Mouse (Mus musculus) macrophage (primary cell): ENCODE results near the gene Litaf. TPM values are rescaled to one million over a fixed set of nuclear protein-coding genes. Genes with fewer than 3 reads are reported as not detected.

ENCODE experiments used
- H3K27ac ChIP-seq: fragments of 350-480 bp; formaldehyde crosslinking; 2 replicates; pipeline ENCODE4 v1.9.0; 2021
- H3K36me3 ChIP-seq: fragments of 350-480 bp; formaldehyde crosslinking; 2 replicates; pipeline ENCODE4 v1.9.0; 2021; ENCODE audit errors: inconsistent target
- H3K4me3 ChIP-seq: fragments of 350-480 bp; formaldehyde crosslinking; 2 replicates; pipeline ENCODE4 v1.9.0; 2021; ENCODE audit errors: inconsistent target
- H3K79me2 ChIP-seq: fragments of 350-480 bp; formaldehyde crosslinking; 2 replicates; pipeline ENCODE4 v1.9.0; 2021; ENCODE audit errors: inconsistent target
- WGBS: methylation state at CpG from one replicate; pipeline ENCODE4 v1.1.7; 2026; ENCODE audit warnings: inconsistent platforms; ENCODE audit not compliant: missing documents; 5-methylcytosine and 5-hydroxymethylcytosine counted together
- polyA plus RNA-seq: library from polyadenylated mRNA; stranded (reverse); fragments of 250-400 nt; gene quantifications from 3 replicates; pipeline ENCODE4 v1.2.4, GENCODE M21; 2018; ENCODE audit warnings: inconsistent platforms

Gene Litaf
- polyA plus RNA-seq, 1 experiment from 2014 or later = 1,163 TPM

DNA sequence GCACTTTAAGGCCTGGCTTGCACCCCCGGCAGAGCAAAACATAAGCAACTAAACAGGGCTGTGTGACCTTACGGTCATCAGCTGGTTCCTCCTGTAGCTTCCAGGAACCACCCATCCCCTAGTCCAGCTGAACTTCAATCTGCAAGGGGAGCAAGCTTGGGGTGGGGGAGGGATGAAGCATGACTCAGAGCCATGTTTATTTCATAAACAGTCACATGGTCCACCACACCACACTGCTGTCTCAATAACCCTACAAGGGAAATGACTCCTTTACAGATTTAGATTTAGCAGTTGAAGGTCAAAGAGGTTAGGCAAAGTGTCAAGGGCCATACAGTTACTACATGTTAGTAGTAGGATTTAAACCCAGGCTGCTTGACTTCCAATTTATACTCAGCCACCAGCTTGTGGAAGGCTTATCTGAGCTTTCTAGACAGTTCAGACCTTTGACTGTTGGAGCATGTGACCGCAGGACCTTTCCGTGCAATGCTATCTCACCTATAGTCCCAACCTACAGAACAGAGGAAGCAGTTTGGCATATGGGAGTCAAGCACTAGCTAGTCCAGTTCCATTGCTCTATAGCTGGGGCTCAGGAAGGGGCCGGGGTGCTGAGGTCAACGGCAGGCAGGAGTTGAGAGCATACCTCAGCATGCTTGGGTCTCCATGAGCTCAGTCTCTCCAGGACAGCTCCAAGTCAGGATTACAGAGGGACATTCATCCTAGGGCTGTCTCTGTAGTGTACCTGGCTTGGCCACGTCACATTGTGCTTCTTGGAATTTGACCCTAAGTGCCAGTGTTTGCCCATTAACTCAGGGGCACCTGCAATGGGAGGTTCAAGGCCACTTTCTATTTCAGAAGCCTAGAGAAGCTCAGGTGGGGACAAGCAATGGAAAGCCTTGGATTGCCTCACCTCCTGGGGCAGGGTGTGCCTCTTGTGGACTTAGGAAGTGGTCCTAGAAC, 64.0 kb downstream of the Litaf start:
- Histone ChIP-seq H3K79me2 (peaks cover 10% of the 10 kb centered on the region; the same call in 1 of the 2 replicates), H3K4me3 (no peak overlapping the region), H3K27ac (peak overlapping the region; percentile 96), H3K36me3 (no peaks in the 10 kb centered on the region)
- WGBS = 70% methylated on average over 7 of the region's 7 CpGs

DNA sequence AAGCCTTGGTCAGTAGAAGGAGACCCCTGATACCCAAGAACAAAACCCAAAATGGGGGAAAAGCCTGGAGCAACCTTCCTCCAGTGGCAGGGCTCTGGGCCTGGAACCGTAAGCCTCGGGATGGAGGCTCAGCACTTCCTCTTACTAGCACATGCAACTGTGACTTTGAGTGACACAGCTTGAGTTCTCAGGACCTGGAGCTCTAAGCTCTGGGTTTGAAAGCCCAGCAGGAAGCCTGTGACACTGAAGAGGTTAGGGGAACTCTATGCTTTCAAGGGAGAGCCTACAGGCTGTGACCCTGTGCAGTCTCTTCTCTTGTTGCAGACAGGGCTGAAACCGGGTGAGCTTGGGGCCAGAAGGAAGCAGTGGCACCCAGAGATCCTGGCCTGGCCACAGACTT, 66.1 kb downstream of the Litaf start:
- Histone ChIP-seq H3K79me2 (peaks cover 13% of the 10 kb centered on the region; the same call in 1 of the 2 replicates), H3K36me3 (no peaks in the 10 kb centered on the region), H3K27ac (peak overlapping the region; percentile 96), H3K4me3 (no peak overlapping the region)
- 0% methylated on average over 3 of the region's 3 CpGs for WGBS

DNA sequence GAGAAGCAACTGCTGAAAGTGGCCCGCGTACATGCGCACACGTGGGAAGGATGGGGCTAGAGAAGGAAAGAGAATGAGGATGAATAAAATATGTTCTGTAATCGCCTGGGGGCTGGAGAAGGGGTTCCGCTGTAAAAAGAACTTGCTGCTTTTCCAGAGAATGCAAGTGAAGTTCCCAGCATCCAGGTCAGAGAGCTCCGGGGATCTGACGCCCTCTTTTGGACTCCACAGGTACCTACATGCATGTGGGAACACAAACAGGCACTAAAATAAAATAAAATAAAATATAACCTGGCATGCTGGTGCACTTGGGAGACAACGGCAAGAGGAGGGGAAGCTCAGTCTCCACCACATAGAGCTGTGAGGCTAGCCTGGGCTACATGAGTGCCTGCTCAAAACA, 67.7 kb downstream of the Litaf start:
- H3K79me2 ChIP-seq = peaks cover 29% of the 10 kb centered on the region; the same call in 1 of the 2 replicates
- H3K27ac ChIP-seq = peak overlapping the region; percentile 96
- 95% methylated on average over 9 of the region's 9 CpGs for WGBS
- no peak overlapping the region for H3K4me3 ChIP-seq
- no peaks in the 10 kb centered on the region for H3K36me3 ChIP-seq

DNA sequence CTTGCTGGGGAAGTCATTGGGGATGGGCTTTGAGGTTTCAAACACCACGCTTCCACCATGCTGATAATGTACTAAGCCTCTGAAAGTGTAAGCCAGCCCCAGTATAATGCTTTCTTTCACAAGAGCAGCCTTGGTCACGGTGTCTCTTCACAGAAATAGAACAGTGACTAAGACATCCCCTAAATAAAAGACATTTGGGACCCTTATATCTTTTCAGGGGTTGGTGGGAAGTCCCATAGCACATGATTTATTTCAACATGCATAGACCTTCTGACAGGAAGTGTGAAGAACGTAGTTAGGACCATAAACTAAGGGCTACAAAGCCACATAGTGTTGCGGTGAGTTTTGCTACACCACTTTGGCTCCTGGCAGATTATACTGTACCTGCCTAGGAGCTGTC, 69.4 kb downstream of the Litaf start:
- WGBS = 36% methylated on average over 4 of the region's 4 CpGs
- Histone ChIP-seq H3K79me2 (peaks cover 41% of the 10 kb centered on the region), H3K27ac (peak overlapping the region; percentile 96), H3K36me3 (no peaks in the 10 kb centered on the region), H3K4me3 (no peak overlapping the region)

DNA sequence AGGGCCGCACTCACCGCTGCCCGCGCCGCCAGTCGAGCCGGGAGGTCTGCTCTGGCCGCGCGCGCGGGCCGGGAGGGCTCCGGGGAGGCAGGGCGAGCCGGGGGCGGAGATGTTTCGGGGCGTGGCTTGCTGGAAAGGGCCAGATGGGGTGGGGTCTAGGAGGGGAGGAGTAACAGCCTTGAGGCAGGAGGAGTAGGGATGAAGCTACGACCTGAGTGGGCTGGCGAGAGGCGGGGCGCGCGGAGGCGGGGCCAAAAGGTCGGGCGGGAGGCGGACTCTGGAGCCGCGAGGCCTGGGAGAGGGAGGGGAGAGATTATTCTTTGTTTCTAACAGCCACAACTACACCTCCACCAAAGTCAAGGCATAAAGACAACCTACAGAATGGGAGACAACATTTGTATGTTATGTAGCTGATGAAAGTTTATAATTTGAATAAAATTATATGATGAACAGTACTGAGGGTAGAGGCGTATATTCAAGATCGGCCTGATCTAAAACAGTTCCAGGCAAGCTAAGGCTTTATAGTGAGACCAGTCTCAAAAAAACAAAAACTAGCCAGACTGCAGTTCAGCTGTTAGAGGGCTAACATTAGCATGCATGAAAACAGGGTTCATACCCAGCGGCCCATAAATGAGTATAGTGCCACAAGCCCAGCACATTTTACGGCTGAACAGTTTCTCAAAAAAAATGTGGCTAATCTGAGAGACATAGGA, 72.8 kb downstream of the Litaf start:
- Histone ChIP-seq H3K79me2 (peaks cover 75% of the 10 kb centered on the region), H3K4me3 (peak overlapping the region; percentile 92; the same call in 1 of the 2 replicates), H3K27ac (no peak overlapping the region; the same call in 1 of the 2 replicates), H3K36me3 (peaks cover 10% of the 10 kb centered on the region; the same call in 1 of the 2 replicates)
- 10% methylated on average over 35 of the region's 35 CpGs for WGBS

DNA sequence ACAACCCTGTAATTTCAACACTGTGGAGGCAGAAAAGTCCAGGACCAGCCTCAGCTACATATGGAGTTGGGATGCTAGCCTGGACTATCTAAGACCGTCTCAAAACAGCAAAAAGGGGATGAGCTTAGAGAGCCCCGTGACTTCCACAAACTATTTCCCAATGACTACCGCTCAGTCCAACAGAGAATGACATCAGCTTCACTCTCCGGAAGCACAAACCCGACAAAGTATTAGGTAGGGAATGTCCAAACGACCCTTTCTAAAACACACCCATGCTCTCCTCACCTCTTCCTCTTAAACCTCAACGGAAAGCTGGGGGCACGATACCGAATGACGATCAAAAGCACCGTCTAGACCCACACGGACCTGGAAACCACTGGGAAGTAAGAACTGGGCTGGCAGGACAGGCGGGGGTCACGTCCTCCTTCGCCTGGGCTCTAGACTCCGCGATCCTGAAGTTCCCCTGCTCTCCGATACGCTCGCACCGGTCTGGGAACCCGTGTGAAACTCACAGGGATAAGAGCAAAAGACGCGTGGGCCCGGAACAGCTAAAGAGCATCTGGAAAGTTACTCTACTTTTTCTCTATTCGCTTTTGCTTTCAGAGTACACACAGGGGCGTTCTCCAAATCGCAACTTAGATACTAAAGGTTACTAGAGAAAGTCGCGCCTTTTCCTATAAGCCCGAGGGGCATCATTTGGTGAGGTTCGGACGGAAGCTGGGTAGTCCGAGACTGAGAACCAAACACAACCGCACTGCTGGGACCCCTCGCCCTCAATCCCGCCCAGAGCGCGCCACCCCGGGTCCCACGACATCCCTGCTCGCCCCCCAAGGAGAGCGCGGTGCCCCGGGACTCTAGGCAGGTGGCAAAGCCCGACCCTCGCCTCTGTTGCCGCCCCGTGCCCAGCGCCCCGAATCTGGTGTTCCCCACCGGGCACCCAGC, 73.6 kb downstream of the Litaf start:
- peak overlapping the region; percentile 95 for H3K27ac ChIP-seq
- under 1% methylated on average over 37 of the region's 52 CpGs for WGBS
- peak overlapping the region; percentile 92 for H3K4me3 ChIP-seq
- H3K79me2 ChIP-seq = peaks cover 77% of the 10 kb centered on the region
- H3K36me3 ChIP-seq = peaks cover 10% of the 10 kb centered on the region; the same call in 1 of the 2 replicates

DNA sequence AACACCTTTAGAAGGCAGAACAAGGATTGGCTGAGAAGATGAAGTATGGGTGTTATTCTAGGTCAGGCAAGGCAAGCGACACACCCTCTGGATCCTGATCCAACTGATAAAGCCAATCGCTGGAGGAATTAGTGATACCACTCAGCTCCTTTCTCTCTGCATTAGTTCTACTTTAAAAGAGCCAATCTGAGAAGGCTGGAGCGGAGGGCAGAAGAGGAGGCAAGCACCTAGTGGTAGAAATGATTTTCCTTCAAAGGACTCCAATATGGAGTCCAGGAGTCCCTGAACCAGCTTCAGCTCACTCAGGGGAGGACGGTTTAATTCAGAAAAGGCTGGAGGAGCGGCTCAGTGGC, 74.2 kb downstream of the Litaf start:
- 51% methylated on average over 5 of the region's 5 CpGs for WGBS
- Histone ChIP-seq H3K4me3 (peak overlapping the region; percentile 92), H3K79me2 (peaks cover 79% of the 10 kb centered on the region), H3K27ac (peak overlapping the region; percentile 95), H3K36me3 (peaks cover 10% of the 10 kb centered on the region; the same call in 1 of the 2 replicates)

DNA sequence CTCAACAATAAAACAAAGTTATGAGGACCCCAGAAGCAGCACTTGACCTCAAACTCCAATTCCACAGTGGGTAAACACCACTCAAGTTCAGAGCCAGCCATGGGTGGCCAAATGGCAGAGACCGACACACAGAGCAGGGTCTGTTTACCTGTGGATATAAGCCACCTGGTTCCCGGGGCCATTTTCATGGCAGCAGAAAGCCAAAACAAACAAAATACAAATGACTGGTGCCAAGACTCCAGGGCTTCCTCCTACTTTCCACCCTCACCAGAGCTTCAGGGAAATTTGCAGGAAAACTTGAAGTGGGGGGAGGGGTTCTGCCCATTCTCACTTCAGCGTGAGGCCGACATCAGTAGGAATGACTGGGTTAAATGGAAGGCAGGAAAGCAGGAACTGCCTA, 75.2 kb downstream of the Litaf start:
- Histone ChIP-seq H3K36me3 (peaks cover 17% of the 10 kb centered on the region; the same call in 1 of the 2 replicates), H3K4me3 (peak overlapping the region; percentile 92), H3K79me2 (peaks cover 88% of the 10 kb centered on the region), H3K27ac (peak overlapping the region; percentile 95)
- WGBS = 96% methylated on average over 4 of the region's 4 CpGs

DNA sequence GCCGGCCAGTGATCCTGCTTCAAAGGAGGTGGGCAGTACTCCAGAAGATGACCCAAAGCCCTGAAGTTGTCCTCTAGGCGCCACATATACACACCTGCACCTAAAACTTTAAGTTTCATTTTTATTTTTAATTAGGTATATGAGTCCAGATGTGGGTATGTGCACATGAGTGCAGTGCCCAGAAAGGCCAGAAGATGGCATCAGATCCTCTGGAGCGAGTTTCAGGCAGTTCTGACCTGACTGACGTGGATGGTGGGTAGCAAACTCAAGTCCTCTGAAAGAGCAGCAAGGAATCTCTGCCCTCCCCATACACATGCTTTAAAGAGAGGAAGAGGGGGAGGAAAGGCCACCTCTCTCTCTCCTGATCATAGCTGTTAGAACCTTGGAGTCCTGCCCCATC, 76.1 kb downstream of the Litaf start:
- Histone ChIP-seq H3K27ac (peak overlapping the region; percentile 95; the same call in 1 of the 2 replicates), H3K4me3 (no peak overlapping the region; the same call in 1 of the 2 replicates), H3K79me2 (peaks cover 96% of the 10 kb centered on the region), H3K36me3 (peaks cover 17% of the 10 kb centered on the region; the same call in 1 of the 2 replicates)
- 91% methylated on average over 4 of the region's 4 CpGs for WGBS

DNA sequence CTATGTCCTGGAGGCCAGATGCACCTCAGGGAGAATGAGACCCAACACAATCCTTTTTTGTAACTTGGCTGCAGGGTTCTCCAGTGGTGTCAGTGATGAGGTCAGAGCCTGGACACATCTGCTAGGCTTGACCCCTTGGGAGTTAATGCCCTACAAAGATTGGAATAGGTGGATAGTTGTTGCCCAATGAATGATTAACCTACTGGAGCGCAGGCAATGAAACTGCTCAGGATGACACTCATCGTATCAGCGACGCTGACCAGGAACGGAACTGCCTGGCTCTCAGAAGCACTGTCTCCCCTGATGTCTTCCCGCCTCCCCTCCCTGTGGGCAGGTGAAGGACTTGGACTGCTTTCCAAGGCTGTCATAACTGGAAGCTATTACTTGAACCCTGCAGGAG, 76.6 kb downstream of the Litaf start:
- no peak overlapping the region for H3K4me3 ChIP-seq
- peaks cover 96% of the 10 kb centered on the region for H3K79me2 ChIP-seq
- H3K36me3 ChIP-seq = peaks cover 21% of the 10 kb centered on the region
- WGBS = 98% methylated on average over 6 of the region's 6 CpGs
- no peak overlapping the region for H3K27ac ChIP-seq

DNA sequence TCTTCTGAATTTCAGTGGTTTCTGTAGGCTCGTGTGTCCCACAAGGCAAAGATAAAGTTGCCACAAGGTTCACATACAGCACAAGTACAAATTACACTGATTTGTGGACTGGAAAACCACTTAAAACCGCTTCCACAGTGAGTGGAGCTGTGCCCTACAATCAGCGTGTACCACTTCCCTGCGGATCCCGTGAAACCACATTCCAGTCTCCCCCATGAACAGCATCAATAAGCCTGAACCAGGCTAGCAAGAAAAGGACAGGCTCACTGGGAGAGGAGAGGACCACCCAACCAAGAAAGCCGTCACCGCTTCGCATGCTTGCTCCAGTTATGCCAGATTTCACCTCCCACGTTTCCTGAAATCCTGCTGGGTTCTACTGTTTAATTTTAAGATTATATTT, 77.7 kb downstream of the Litaf start:
- WGBS = 97% methylated on average over 9 of the region's 9 CpGs
- Histone ChIP-seq H3K4me3 (no peak overlapping the region), H3K79me2 (peaks cover 96% of the 10 kb centered on the region), H3K36me3 (peaks cover 26% of the 10 kb centered on the region), H3K27ac (no peak overlapping the region)

DNA sequence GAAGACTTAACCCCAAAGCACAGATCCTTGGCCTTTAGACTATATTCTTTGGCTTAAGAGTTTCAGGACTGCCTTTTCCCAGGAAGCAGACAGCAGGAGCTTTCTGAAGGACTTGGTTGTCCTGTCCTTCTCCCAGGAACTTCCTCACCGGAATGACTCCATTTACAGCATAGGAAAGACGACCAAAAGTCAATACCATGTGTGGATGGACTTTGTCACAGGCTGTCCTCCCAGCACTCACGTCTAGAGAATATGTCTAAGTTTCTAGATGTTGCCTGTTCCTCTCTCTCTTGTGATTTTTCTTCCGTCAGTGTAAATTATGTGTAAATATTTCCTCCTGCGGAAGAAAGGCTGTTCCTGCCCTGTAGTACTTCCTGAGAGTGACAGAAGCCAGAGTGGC, 81.4 kb downstream of the Litaf start:
- peaks cover 100% of the 10 kb centered on the region for H3K79me2 ChIP-seq
- 76% methylated on average over 5 of the region's 5 CpGs for WGBS
- peaks cover 34% of the 10 kb centered on the region for H3K36me3 ChIP-seq
- no peak overlapping the region for H3K27ac ChIP-seq
- no peak overlapping the region for H3K4me3 ChIP-seq

DNA sequence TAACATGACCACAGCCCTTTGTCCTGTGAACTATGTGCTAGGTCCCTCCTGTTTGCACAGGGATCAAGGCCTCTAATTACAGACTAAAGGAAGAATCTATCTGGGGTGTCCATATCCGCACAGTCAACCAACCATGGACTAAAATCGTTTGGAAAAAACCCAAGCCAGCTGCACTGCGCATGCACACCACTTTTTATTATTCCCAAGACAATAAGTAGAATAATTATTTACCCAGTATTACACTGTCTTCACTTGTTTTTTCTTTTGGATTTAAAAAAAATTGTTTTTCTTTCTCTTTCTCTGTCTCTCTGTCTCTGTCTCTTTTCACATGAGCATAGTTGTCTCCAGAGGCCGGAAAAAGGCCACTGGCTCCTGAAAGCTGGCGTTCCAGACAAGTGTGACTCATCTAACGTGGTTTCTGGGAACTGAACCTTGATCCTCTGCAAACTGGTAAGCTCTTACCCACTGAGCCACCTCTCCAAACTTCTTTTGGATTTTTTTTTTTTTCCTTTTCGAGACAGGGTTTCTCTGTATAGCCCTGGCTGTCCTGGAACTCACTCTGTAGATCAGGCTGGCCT, 84.4 kb downstream of the Litaf start:
- H3K27ac ChIP-seq = no peak overlapping the region
- H3K79me2 ChIP-seq = peaks cover 100% of the 10 kb centered on the region
- 81% methylated on average over 6 of the region's 7 CpGs for WGBS
- peaks cover 44% of the 10 kb centered on the region for H3K36me3 ChIP-seq
- no peak overlapping the region for H3K4me3 ChIP-seq
